Mouse (Mus musculus) MEL (cell line): Measurements from ENCODE around the gene Eef1g. TPM values are rescaled to one million over a fixed set of nuclear protein-coding genes. Genes with fewer than 3 reads are reported as not detected.

Experiments used
- DNase-seq: peaks from one replicate; pipeline ENCODE4 v3.0.0; 2011; ENCODE audit warnings: low read depth, low spot score
- H3K27ac ChIP-seq: 2 replicates; pipeline ENCODE4 v1.5.1; 2012; ENCODE audit warnings: low read depth, mild to moderate bottlenecking, control low read depth, low read length, moderate library complexity; ENCODE audit not compliant: control insufficient read depth
- H3K27me3 ChIP-seq, 2 experiments: fragments of 150-350 bp in 1 of 2; sonication (generic) in 1 of 2; 2 replicates each; pipeline ENCODE4 v1.6.1; 2012; ENCODE audit warnings: low read length in 2 of 2, mild to moderate bottlenecking in 2 of 2, improper control_type of control experiment in 1 of 2, moderate library complexity in 1 of 2; ENCODE audit not compliant: insufficient read depth in 2 of 2, control insufficient read depth in 1 of 2
- H3K36me3 ChIP-seq, 2 experiments: 2 replicates each; pipeline ENCODE4 v1.6.1; 2012 to 2014; ENCODE audit warnings: low read length in 2 of 2, improper control_type of control experiment in 1 of 2, inconsistent platforms in 1 of 2, mild to moderate bottlenecking in 1 of 2; ENCODE audit not compliant: insufficient read depth in 2 of 2, control insufficient read depth in 1 of 2
- H3K4me1 ChIP-seq, 2 experiments: fragments of 150-350 bp in 1 of 2; sonication (generic) in 1 of 2; 2 replicates each; pipeline ENCODE4 v1.6.1; 2012; ENCODE audit warnings: low read length in 2 of 2, improper control_type of control experiment in 1 of 2, mild to moderate bottlenecking in 1 of 2; ENCODE audit not compliant: insufficient read depth in 2 of 2, control insufficient read depth in 1 of 2
- H3K4me3 ChIP-seq, 2 experiments: fragments of 150-350 bp in 1 of 2; sonication (generic) in 1 of 2; 2 replicates each; pipeline ENCODE4 v1.5.1; 2012; ENCODE audit warnings: low read depth in 2 of 2, low read length in 2 of 2, mild to moderate bottlenecking in 2 of 2, moderate library complexity in 2 of 2, control low read depth in 1 of 2, improper control_type of control experiment in 1 of 2; ENCODE audit not compliant: control insufficient read depth in 1 of 2, insufficient read depth in 1 of 2
- H3K79me2 ChIP-seq: 2 replicates; pipeline ENCODE4 v1.6.1; 2012; ENCODE audit warnings: mild to moderate bottlenecking, low read length, moderate library complexity; ENCODE audit not compliant: control insufficient read depth, poor library complexity, insufficient read depth
- H3K9ac ChIP-seq: 2 replicates; pipeline ENCODE4 v1.6.1; 2012; ENCODE audit warnings: low read depth, mild to moderate bottlenecking, control low read depth, low read length, moderate library complexity; ENCODE audit not compliant: control insufficient read depth, poor library complexity, severe bottlenecking
- H3K9me3 ChIP-seq: fragments of 150-350 bp; sonication (generic); replicated peaks from 2 replicates; pipeline ENCODE4 v1.6.1; 2012; ENCODE audit warnings: mild to moderate bottlenecking, low read length, improper control_type of control experiment, moderate library complexity; ENCODE audit not compliant: insufficient read depth
- CHD1 ChIP-seq: IDR thresholded peaks from 2 replicates; pipeline ENCODE4 v1.6.1; 2012; ENCODE audit warnings: low read depth, mild to moderate bottlenecking, inconsistent platforms, low read length, improper control_type of control experiment
- CTCF ChIP-seq, 3 experiments: IDR thresholded peaks in 2 of 3; conservative IDR thresholded peaks in 1 of 3; 2 replicates each; pipeline ENCODE4 v1.5.1; 2011 to 2012; ENCODE audit warnings: low read length in 3 of 3, low read depth in 2 of 3, mild to moderate bottlenecking in 2 of 3, improper control_type of control experiment in 1 of 3, inconsistent platforms in 1 of 3, mixed read lengths in 1 of 3, moderate library complexity in 1 of 3; ENCODE audit not compliant: control insufficient read depth in 1 of 3, insufficient read depth in 1 of 3, poor library complexity in 1 of 3, severe bottlenecking in 1 of 3
- ELF1 ChIP-seq: IDR thresholded peaks from 2 replicates; pipeline ENCODE4 v1.6.1; 2014; ENCODE audit warnings: low read depth, mild to moderate bottlenecking, inconsistent platforms, low read length, improper control_type of control experiment, moderate library complexity
- ETS1 ChIP-seq: IDR thresholded peaks from 2 replicates; pipeline ENCODE4 v1.6.1; 2012; ENCODE audit warnings: low read depth, mild to moderate bottlenecking, inconsistent platforms, low read length, improper control_type of control experiment, moderate library complexity
- HCFC1 ChIP-seq: IDR thresholded peaks from 2 replicates; pipeline ENCODE4 v1.6.1; 2012; ENCODE audit warnings: low read depth, mild to moderate bottlenecking, inconsistent platforms, low read length, improper control_type of control experiment, moderate library complexity
- KAT2A ChIP-seq: conservative IDR thresholded peaks from 2 replicates; pipeline ENCODE4 v1.6.1; 2012; ENCODE audit warnings: low read depth, low read length, improper control_type of control experiment, inconsistent platforms
- MAZ ChIP-seq: IDR thresholded peaks from 2 replicates; pipeline ENCODE4 v1.6.1; 2012; ENCODE audit warnings: low read depth, mild to moderate bottlenecking, inconsistent platforms, low read length, improper control_type of control experiment
- MXI1 ChIP-seq: IDR thresholded peaks from 2 replicates; pipeline ENCODE4 v1.6.1; 2011; ENCODE audit warnings: mild to moderate bottlenecking, low read depth, low read length, improper control_type of control experiment
- MYB ChIP-seq: IDR thresholded peaks from 2 replicates; pipeline ENCODE4 v1.6.1; 2011; ENCODE audit warnings: mild to moderate bottlenecking, low read depth, low read length, improper control_type of control experiment
- MYC ChIP-seq: IDR thresholded peaks from 2 replicates; pipeline ENCODE4 v1.6.1; 2011; ENCODE audit warnings: low read depth, mild to moderate bottlenecking, low read length, improper control_type of control experiment, moderate library complexity
- NELFE ChIP-seq: IDR thresholded peaks from 2 replicates; pipeline ENCODE4 v1.6.1; 2011; ENCODE audit warnings: low read depth, low read length, improper control_type of control experiment
- NRF1 ChIP-seq: IDR thresholded peaks from 2 replicates; pipeline ENCODE4 v1.6.1; 2014; ENCODE audit warnings: low read depth, mild to moderate bottlenecking, inconsistent platforms, low read length, improper control_type of control experiment, moderate library complexity; ENCODE audit not compliant: poor library complexity, insufficient read depth, severe bottlenecking
- POLR2A ChIP-seq, 2 experiments: IDR thresholded peaks; 2 replicates each; pipeline ENCODE4 v1.6.1; 2011 to 2012; ENCODE audit warnings: low read length in 2 of 2, mild to moderate bottlenecking in 2 of 2, control low read depth in 1 of 2, improper control_type of control experiment in 1 of 2, low read depth in 1 of 2, moderate library complexity in 1 of 2; ENCODE audit not compliant: control insufficient read depth in 1 of 2, insufficient read depth in 1 of 2, poor library complexity in 1 of 2
- POLR2AphosphoS2 ChIP-seq: IDR thresholded peaks from 2 replicates; pipeline ENCODE4 v1.6.1; 2011; ENCODE audit warnings: low read length, improper control_type of control experiment
- RAD21 ChIP-seq: IDR thresholded peaks from 2 replicates; pipeline ENCODE4 v1.6.1; 2011; ENCODE audit warnings: mild to moderate bottlenecking, low read depth, low read length, improper control_type of control experiment
- RCOR1 ChIP-seq: IDR thresholded peaks from 2 replicates; pipeline ENCODE4 v1.6.1; 2012; ENCODE audit warnings: low read depth, mild to moderate bottlenecking, inconsistent platforms, low read length, improper control_type of control experiment
- TBP ChIP-seq: IDR thresholded peaks from 2 replicates; pipeline ENCODE4 v1.8.0; 2011; ENCODE audit warnings: low read depth, low read length, improper control_type of control experiment
- TCF12 ChIP-seq: IDR thresholded peaks from 2 replicates; pipeline ENCODE4 v1.6.1; 2014; ENCODE audit warnings: low read depth, mild to moderate bottlenecking, inconsistent platforms, low read length, improper control_type of control experiment, moderate library complexity
- UBTF ChIP-seq: IDR thresholded peaks from 2 replicates; pipeline ENCODE4 v1.6.1; 2012; ENCODE audit warnings: low read depth, mild to moderate bottlenecking, inconsistent platforms, low read length, improper control_type of control experiment, moderate library complexity, borderline replicate concordance; ENCODE audit not compliant: insufficient read depth
- ZKSCAN1 ChIP-seq: IDR thresholded peaks from 2 replicates; pipeline ENCODE4 v1.6.1; 2012; ENCODE audit warnings: low read depth, mild to moderate bottlenecking, inconsistent platforms, low read length, improper control_type of control experiment, moderate library complexity
- polyA plus RNA-seq, 2 experiments: library from polyadenylated mRNA; stranded (reverse) in 1 of 2; unstranded in 1 of 2; fragments of >175 nt in 1 of 2; fragments of >200 nt in 1 of 2; gene quantifications; 2 replicates each; pipeline versions ENCODE4 v1.2.1 to v1.2.4; 2012; ENCODE audit warnings: low replicate concordance in 2 of 2, low read depth in 1 of 2; ENCODE audit not compliant: insufficient read length in 2 of 2, insufficient read depth in 1 of 2, missing spikeins in 1 of 2
- total RNA-seq: library from RNA; depleted of rRNA; stranded (reverse); fragments of 300-350 nt; gene quantifications from 2 replicates; pipeline ENCODE4 v1.2.3, GENCODE M21; 2012

Eef1g gene
- total and polyA plus RNA-seq, 3 experiments, result 1,362 to 1,817 (median 1,691) TPM

DNA sequence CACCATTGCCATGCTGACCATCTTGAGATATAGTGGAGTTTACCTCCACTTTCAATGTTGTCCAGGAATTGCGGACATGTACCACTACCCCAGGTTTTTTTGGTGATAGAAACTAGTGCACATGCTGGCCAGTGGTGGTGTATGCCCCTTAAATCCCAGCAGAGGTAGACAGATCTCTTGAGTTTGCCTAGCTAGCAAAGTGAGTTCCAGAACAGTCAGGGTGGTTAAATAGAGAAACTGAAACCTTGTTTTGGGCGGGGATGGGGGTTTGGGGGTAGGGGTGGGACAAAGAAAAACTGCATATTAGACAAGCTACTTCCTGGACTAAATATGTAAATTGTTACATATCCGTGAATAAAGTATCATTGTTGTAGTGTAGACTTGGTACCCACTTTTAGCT, 47.8 kb upstream of the Eef1g start:
- TF ChIP-seq CHD1 (no peak), HCFC1 (no peak), ZKSCAN1 (no peak), RAD21 (no peak), TCF12 (no peak), ELF1 (no peak), CTCF (IDR thresholded peaks at IDR 0.05 in 2 of 3, conservative IDR thresholded peaks at IDR 0.05 in 1 of 3; ENCODE audit: control insufficient read depth in 1 of 3, insufficient read depth in 1 of 3, low read depth in 2 of 3, low read length in 3 of 3, poor library complexity in 1 of 3, severe bottlenecking in 1 of 3) (no peak), MYC (no peak), POLR2AphosphoS2 (no peak), ETS1 (no peak), TBP (no peak), POLR2A (IDR thresholded peaks at IDR 0.05; ENCODE audit: control insufficient read depth in 1 of 2, insufficient read depth in 1 of 2, low read depth in 1 of 2, low read length in 2 of 2, poor library complexity in 1 of 2) (no peak), MXI1 (no peak), NELFE (no peak), MAZ (no peak), MYB (no peak), KAT2A (no peak), UBTF (no peak)
- peaks cover 16% of the 10 kb centered on the region for H3K79me2 ChIP-seq
- no peaks in the 10 kb centered on the region for H3K9me3 ChIP-seq
- peaks cover 8 to 10% of the 10 kb centered on the region in 2 experiments; a peak in 3 of 4 replicates for H3K4me1 ChIP-seq
- no peak overlapping the region for H3K4me3 ChIP-seq
- H3K27me3 ChIP-seq, result no peaks in the 10 kb centered on the region
- H3K36me3 ChIP-seq, result peaks cover 4 to 13% of the 10 kb centered on the region in 2 experiments
- H3K27ac ChIP-seq, result no peak overlapping the region
- no peak overlapping the region for H3K9ac ChIP-seq
- no peak for DNase-seq

DNA sequence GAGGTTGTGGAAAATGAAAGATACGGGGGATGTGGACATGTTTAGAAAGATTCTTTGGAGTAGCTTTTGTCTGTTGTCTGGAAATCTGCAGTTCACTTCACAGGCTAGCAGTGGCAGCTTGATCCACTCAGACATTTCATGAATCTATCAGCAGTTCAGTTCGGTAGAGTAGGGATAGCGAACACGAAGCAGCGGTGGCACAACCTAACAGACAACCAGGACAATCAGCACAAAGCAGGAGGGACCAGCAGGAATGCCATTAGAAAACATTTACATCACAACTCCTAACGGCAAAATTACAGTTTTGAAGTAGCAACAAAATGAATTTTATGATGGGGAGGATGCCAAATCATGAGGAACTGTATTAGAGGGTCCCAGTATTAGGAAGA, 47.2 kb upstream of the Eef1g start:
- Histone ChIP-seq H3K27ac (peak overlapping the region; percentile 88), H3K9ac (peak overlapping the region; percentile 92), H3K79me2 (peaks cover 16% of the 10 kb centered on the region), H3K36me3 (peaks cover 1 to 13% of the 10 kb centered on the region in 2 experiments), H3K4me3 (peak overlapping the region; percentile 83 to 91), H3K4me1 (peaks cover 8 to 10% of the 10 kb centered on the region in 2 experiments; a peak in 3 of 4 replicates), H3K27me3 (no peaks in the 10 kb centered on the region), H3K9me3 (no peaks in the 10 kb centered on the region)
- TF ChIP-seq RCOR1, result no peak
- no peak for TF ChIP-seq MXI1
- TF ChIP-seq MAZ, result no peak
- TF ChIP-seq NRF1, result no peak
- DNase-seq, result no peak
